Mouse (Mus musculus) MEL (cell line): ENCODE measurements around the gene Ror1. TPM values are rescaled to one million over a fixed set of nuclear protein-coding genes. Genes with fewer than 3 reads are reported as not detected.

ENCODE experiments used
- DNase-seq: peaks from one replicate; pipeline ENCODE4 v3.0.0; 2011; ENCODE audit warnings: low read depth, low spot score
- H3K27ac ChIP-seq: 2 replicates; pipeline ENCODE4 v1.5.1; 2012; ENCODE audit warnings: low read depth, mild to moderate bottlenecking, control low read depth, low read length, moderate library complexity; ENCODE audit not compliant: control insufficient read depth
- H3K27me3 ChIP-seq, 2 experiments: fragments of 150-350 bp in 1 of 2; sonication (generic) in 1 of 2; 2 replicates each; pipeline ENCODE4 v1.6.1; 2012; ENCODE audit warnings: low read length in 2 of 2, mild to moderate bottlenecking in 2 of 2, improper control_type of control experiment in 1 of 2, moderate library complexity in 1 of 2; ENCODE audit not compliant: insufficient read depth in 2 of 2, control insufficient read depth in 1 of 2
- H3K36me3 ChIP-seq, 2 experiments: 2 replicates each; pipeline ENCODE4 v1.6.1; 2012 to 2014; ENCODE audit warnings: low read length in 2 of 2, improper control_type of control experiment in 1 of 2, inconsistent platforms in 1 of 2, mild to moderate bottlenecking in 1 of 2; ENCODE audit not compliant: insufficient read depth in 2 of 2, control insufficient read depth in 1 of 2
- H3K4me1 ChIP-seq, 2 experiments: fragments of 150-350 bp in 1 of 2; sonication (generic) in 1 of 2; 2 replicates each; pipeline ENCODE4 v1.6.1; 2012; ENCODE audit warnings: low read length in 2 of 2, improper control_type of control experiment in 1 of 2, mild to moderate bottlenecking in 1 of 2; ENCODE audit not compliant: insufficient read depth in 2 of 2, control insufficient read depth in 1 of 2
- H3K4me3 ChIP-seq, 2 experiments: fragments of 150-350 bp in 1 of 2; sonication (generic) in 1 of 2; 2 replicates each; pipeline ENCODE4 v1.5.1; 2012; ENCODE audit warnings: low read depth in 2 of 2, low read length in 2 of 2, mild to moderate bottlenecking in 2 of 2, moderate library complexity in 2 of 2, control low read depth in 1 of 2, improper control_type of control experiment in 1 of 2; ENCODE audit not compliant: control insufficient read depth in 1 of 2, insufficient read depth in 1 of 2
- H3K79me2 ChIP-seq: 2 replicates; pipeline ENCODE4 v1.6.1; 2012; ENCODE audit warnings: mild to moderate bottlenecking, low read length, moderate library complexity; ENCODE audit not compliant: control insufficient read depth, poor library complexity, insufficient read depth
- H3K9ac ChIP-seq: 2 replicates; pipeline ENCODE4 v1.6.1; 2012; ENCODE audit warnings: low read depth, mild to moderate bottlenecking, control low read depth, low read length, moderate library complexity; ENCODE audit not compliant: control insufficient read depth, poor library complexity, severe bottlenecking
- H3K9me3 ChIP-seq: fragments of 150-350 bp; sonication (generic); replicated peaks from 2 replicates; pipeline ENCODE4 v1.6.1; 2012; ENCODE audit warnings: mild to moderate bottlenecking, low read length, improper control_type of control experiment, moderate library complexity; ENCODE audit not compliant: insufficient read depth
- BHLHE40 ChIP-seq: IDR thresholded peaks from 2 replicates; pipeline ENCODE4 v1.6.1; 2012; ENCODE audit warnings: low read depth, mild to moderate bottlenecking, inconsistent platforms, low read length, improper control_type of control experiment, borderline replicate concordance
- CHD1 ChIP-seq: IDR thresholded peaks from 2 replicates; pipeline ENCODE4 v1.6.1; 2012; ENCODE audit warnings: low read depth, mild to moderate bottlenecking, inconsistent platforms, low read length, improper control_type of control experiment
- CHD2 ChIP-seq: IDR thresholded peaks from 2 replicates; pipeline ENCODE4 v1.6.1; 2011; ENCODE audit warnings: low read length, improper control_type of control experiment
- CTCF ChIP-seq, 3 experiments: IDR thresholded peaks in 2 of 3; conservative IDR thresholded peaks in 1 of 3; 2 replicates each; pipeline ENCODE4 v1.5.1; 2011 to 2012; ENCODE audit warnings: low read length in 3 of 3, low read depth in 2 of 3, mild to moderate bottlenecking in 2 of 3, improper control_type of control experiment in 1 of 3, inconsistent platforms in 1 of 3, mixed read lengths in 1 of 3, moderate library complexity in 1 of 3; ENCODE audit not compliant: control insufficient read depth in 1 of 3, insufficient read depth in 1 of 3, poor library complexity in 1 of 3, severe bottlenecking in 1 of 3
- E2F4 ChIP-seq: IDR thresholded peaks from 2 replicates; pipeline ENCODE4 v1.6.1; 2011; ENCODE audit warnings: low read depth, low read length, improper control_type of control experiment, borderline replicate concordance
- ELF1 ChIP-seq: IDR thresholded peaks from 2 replicates; pipeline ENCODE4 v1.6.1; 2014; ENCODE audit warnings: low read depth, mild to moderate bottlenecking, inconsistent platforms, low read length, improper control_type of control experiment, moderate library complexity
- EP300 ChIP-seq, 2 experiments: IDR thresholded peaks; 2 replicates each; pipeline ENCODE4 v1.6.1; 2011; ENCODE audit warnings: improper control_type of control experiment in 2 of 2, low read length in 2 of 2, low read depth in 1 of 2, mild to moderate bottlenecking in 1 of 2
- ETS1 ChIP-seq: IDR thresholded peaks from 2 replicates; pipeline ENCODE4 v1.6.1; 2012; ENCODE audit warnings: low read depth, mild to moderate bottlenecking, inconsistent platforms, low read length, improper control_type of control experiment, moderate library complexity
- GATA1 ChIP-seq: IDR thresholded peaks from 2 replicates; pipeline ENCODE4 v1.6.1; 2011; ENCODE audit warnings: low read depth, low read length, improper control_type of control experiment
- JUND ChIP-seq: IDR thresholded peaks from 2 replicates; pipeline ENCODE4 v1.6.1; 2011; ENCODE audit warnings: low read depth, mild to moderate bottlenecking, improper control_type of control experiment, low read length
- MAFK ChIP-seq: IDR thresholded peaks from 2 replicates; pipeline ENCODE4 v1.6.1; 2011; ENCODE audit warnings: low read depth, mild to moderate bottlenecking, low read length, improper control_type of control experiment, borderline replicate concordance
- MAX ChIP-seq: IDR thresholded peaks from 2 replicates; pipeline ENCODE4 v1.6.1; 2011; ENCODE audit warnings: low read length, improper control_type of control experiment
- MAZ ChIP-seq: IDR thresholded peaks from 2 replicates; pipeline ENCODE4 v1.6.1; 2012; ENCODE audit warnings: low read depth, mild to moderate bottlenecking, inconsistent platforms, low read length, improper control_type of control experiment
- MXI1 ChIP-seq: IDR thresholded peaks from 2 replicates; pipeline ENCODE4 v1.6.1; 2011; ENCODE audit warnings: mild to moderate bottlenecking, low read depth, low read length, improper control_type of control experiment
- MYC ChIP-seq: IDR thresholded peaks from 2 replicates; pipeline ENCODE4 v1.6.1; 2011; ENCODE audit warnings: low read depth, mild to moderate bottlenecking, low read length, improper control_type of control experiment, moderate library complexity
- NELFE ChIP-seq: IDR thresholded peaks from 2 replicates; pipeline ENCODE4 v1.6.1; 2011; ENCODE audit warnings: low read depth, low read length, improper control_type of control experiment
- NRF1 ChIP-seq: IDR thresholded peaks from 2 replicates; pipeline ENCODE4 v1.6.1; 2014; ENCODE audit warnings: low read depth, mild to moderate bottlenecking, inconsistent platforms, low read length, improper control_type of control experiment, moderate library complexity; ENCODE audit not compliant: poor library complexity, insufficient read depth, severe bottlenecking
- POLR2AphosphoS5 ChIP-seq: IDR thresholded peaks from 2 replicates; pipeline ENCODE4 v1.6.1; 2012; ENCODE audit warnings: low read depth, borderline replicate concordance, mild to moderate bottlenecking, inconsistent platforms, low read length, moderate library complexity, mixed read lengths
- RAD21 ChIP-seq: IDR thresholded peaks from 2 replicates; pipeline ENCODE4 v1.6.1; 2011; ENCODE audit warnings: mild to moderate bottlenecking, low read depth, low read length, improper control_type of control experiment
- TAL1 ChIP-seq: IDR thresholded peaks from 2 replicates; pipeline ENCODE4 v1.6.1; 2012; ENCODE audit warnings: mild to moderate bottlenecking, inconsistent platforms, low read length, moderate library complexity, mixed read lengths
- UBTF ChIP-seq: IDR thresholded peaks from 2 replicates; pipeline ENCODE4 v1.6.1; 2012; ENCODE audit warnings: low read depth, mild to moderate bottlenecking, inconsistent platforms, low read length, improper control_type of control experiment, moderate library complexity, borderline replicate concordance; ENCODE audit not compliant: insufficient read depth
- USF1 ChIP-seq: IDR thresholded peaks from 2 replicates; pipeline ENCODE4 v1.6.1; 2014; ENCODE audit warnings: low read depth, mild to moderate bottlenecking, inconsistent platforms, low read length, improper control_type of control experiment, moderate library complexity
- polyA plus RNA-seq, 2 experiments: library from polyadenylated mRNA; stranded (reverse) in 1 of 2; unstranded in 1 of 2; fragments of >175 nt in 1 of 2; fragments of >200 nt in 1 of 2; gene quantifications; 2 replicates each; pipeline versions ENCODE4 v1.2.1 to v1.2.4; 2012; ENCODE audit warnings: low replicate concordance in 2 of 2, low read depth in 1 of 2; ENCODE audit not compliant: insufficient read length in 2 of 2, insufficient read depth in 1 of 2, missing spikeins in 1 of 2
- total RNA-seq: library from RNA; depleted of rRNA; stranded (reverse); fragments of 300-350 nt; gene quantifications from 2 replicates; pipeline ENCODE4 v1.2.3, GENCODE M21; 2012

Gene Ror1
- total and polyA plus RNA-seq, 3 experiments = not detected

- no peak overlapping the region for H3K4me3 ChIP-seq
- H3K9ac ChIP-seq = no peak overlapping the region
- H3K9me3 ChIP-seq = no peaks in the 10 kb centered on the region
- no peaks in the 10 kb centered on the region for H3K79me2 ChIP-seq
- no peak for DNase-seq
- H3K4me1 ChIP-seq = no peaks in the 10 kb centered on the region
- TF ChIP-seq CTCF (IDR thresholded peaks at IDR 0.05 in 2 of 3, conservative IDR thresholded peaks at IDR 0.05 in 1 of 3; ENCODE audit: control insufficient read depth in 1 of 3, insufficient read depth in 1 of 3, low read depth in 2 of 3, low read length in 3 of 3, poor library complexity in 1 of 3, severe bottlenecking in 1 of 3) = no peak
- TF ChIP-seq MXI1 = no peak
- TF ChIP-seq MAFK = no peak
- no peak for TF ChIP-seq POLR2AphosphoS5
- no peak for TF ChIP-seq BHLHE40
- TF ChIP-seq USF1 = no peak
- TF ChIP-seq E2F4 = no peak
- TF ChIP-seq CHD2 = no peak
- TF ChIP-seq GATA1 = no peak
- TF ChIP-seq MAZ = no peak
- no peak for TF ChIP-seq NELFE
- TF ChIP-seq UBTF = no peak
- no peak for TF ChIP-seq RAD21
- TF ChIP-seq MYC = no peak
- no peaks in the 10 kb centered on the region for H3K27me3 ChIP-seq
- no peak overlapping the region for H3K27ac ChIP-seq
- no peaks in the 10 kb centered on the region for H3K36me3 ChIP-seq
Observed at GRCm38 (mm10) chr4:100276482-100276881, 180.9 kb downstream of the Ror1 start.

DNA sequence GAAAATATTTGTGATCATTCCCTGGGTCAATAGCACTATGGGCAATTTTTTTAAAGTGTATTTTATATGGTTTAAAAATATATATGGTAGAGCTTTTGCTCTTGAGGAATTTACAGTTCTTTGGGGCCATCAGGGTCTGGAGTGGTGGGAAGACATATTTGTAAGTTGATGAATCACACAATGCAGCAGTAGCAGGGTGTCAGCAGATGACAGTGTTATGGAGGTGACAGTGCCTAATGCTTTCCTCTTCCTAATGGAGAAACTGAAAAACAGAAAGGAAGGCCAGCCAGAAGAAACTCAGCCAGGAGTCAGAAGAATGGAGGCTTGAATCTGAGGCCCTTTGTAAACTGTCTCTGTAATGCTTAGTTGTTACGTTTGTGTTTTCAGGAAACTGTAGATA, 181.4 kb downstream of the Ror1 start:
- Histone ChIP-seq H3K27ac (no peak overlapping the region), H3K4me1 (no peaks in the 10 kb centered on the region)

More for the DNA sequence above, 181.4 kb downstream of the Ror1 start:
- no peaks in the 10 kb centered on the region for H3K27me3 ChIP-seq
- no peaks in the 10 kb centered on the region for H3K9me3 ChIP-seq
- no peak overlapping the region for H3K4me3 ChIP-seq
- TF ChIP-seq ELF1 (no peak), MAX (no peak), NRF1 (no peak), MAZ (no peak), CHD1 (no peak), BHLHE40 (no peak), TAL1 (no peak), JUND (no peak), ETS1 (no peak), UBTF (no peak), EP300 (IDR thresholded peaks at IDR 0.05; ENCODE audit: low read depth in 1 of 2, low read length in 2 of 2) (no peak)
- DNase-seq = no peak
- H3K9ac ChIP-seq = no peak overlapping the region
- H3K79me2 ChIP-seq = no peaks in the 10 kb centered on the region
- H3K36me3 ChIP-seq = no peaks in the 10 kb centered on the region
